14 mouse cellular contexts compared by ENCODE assay signal in genomic region chr7:112136537-112136936, GRCm38 (mm10). TPM values are rescaled to one million over a fixed set of nuclear protein-coding genes. Genes with fewer than 3 reads are reported as not detected.
"Had no signal": no experiment of that assay in that cellular context is flagged by ENCODE, and none has a peak within 500 bp of the region (broad histone marks: within the 10 kb centered on the region; RNA-seq: fewer than 3 reads in every experiment).

No protein-coding gene starts in this region.

- H3K9me3 ChIP-seq: limb, embryonic 13.5 days; midbrain, embryonic 15.5 days; neural tube, embryonic 12.5 days had no signal

- DNase-seq: kidney, adult 9 months; kidney, postnatal 36 days; layer of hippocampus, adult 9-11 months; layer of hippocampus, postnatal 36 days; lung, adult 18-20 months; thymus, postnatal 4 days had no signal

- H3K4me2 ChIP-seq: limb, embryonic 13.5 days; midbrain, embryonic 11.5 days; midbrain, embryonic 15.5 days; neural tube, embryonic 12.5 days had no signal

- H3K27ac ChIP-seq: kidney, postnatal 0 days; limb, embryonic 13.5 days; liver, embryonic 14.5 days; midbrain, embryonic 15.5 days; neural tube, embryonic 12.5 days had no signal

- H3K4me3 ChIP-seq: limb, embryonic 13.5 days; midbrain, embryonic 15.5 days; neural tube, embryonic 12.5 days had no signal

- ATAC-seq: midbrain, embryonic 15.5 days had no signal

- H3K36me3 ChIP-seq: limb, embryonic 13.5 days; midbrain, embryonic 15.5 days; neural tube, embryonic 12.5 days had no signal

- H3K27me3 ChIP-seq: limb, embryonic 13.5 days; midbrain, embryonic 15.5 days; neural tube, embryonic 12.5 days had no signal

- H3K4me1 ChIP-seq: neural tube, embryonic 12.5 days had no signal

- H3K9ac ChIP-seq: limb, embryonic 13.5 days; liver, embryonic 14.5 days; midbrain, embryonic 15.5 days; neural tube, embryonic 12.5 days had no signal

RNA-seq across cellular contexts. Expression of gene Dkk3, which starts 22.3 kb away (rescaled TPM):
- total RNA-seq: monocyte, adult 5-6 weeks; neutrophil, adult 5-6 weeks had no signal
